Mouse (Mus musculus) MEL (cell line): ENCODE measurements around the gene Susd3. TPM values are rescaled to one million over a fixed set of nuclear protein-coding genes. Genes with fewer than 3 reads are reported as not detected.
A peak's percentile ranks its signal among the peaks of the same experiment; 100 is the strongest.

Source experiments
- DNase-seq: peaks from one replicate; pipeline ENCODE4 v3.0.0; 2011; ENCODE audit warnings: low read depth, low spot score
- H3K27ac ChIP-seq: 2 replicates; pipeline ENCODE4 v1.5.1; 2012; ENCODE audit warnings: low read depth, mild to moderate bottlenecking, control low read depth, low read length, moderate library complexity; ENCODE audit not compliant: control insufficient read depth
- H3K27me3 ChIP-seq, 2 experiments: fragments of 150-350 bp in 1 of 2; sonication (generic) in 1 of 2; 2 replicates each; pipeline ENCODE4 v1.6.1; 2012; ENCODE audit warnings: low read length in 2 of 2, mild to moderate bottlenecking in 2 of 2, improper control_type of control experiment in 1 of 2, moderate library complexity in 1 of 2; ENCODE audit not compliant: insufficient read depth in 2 of 2, control insufficient read depth in 1 of 2
- H3K36me3 ChIP-seq, 2 experiments: 2 replicates each; pipeline ENCODE4 v1.6.1; 2012 to 2014; ENCODE audit warnings: low read length in 2 of 2, improper control_type of control experiment in 1 of 2, inconsistent platforms in 1 of 2, mild to moderate bottlenecking in 1 of 2; ENCODE audit not compliant: insufficient read depth in 2 of 2, control insufficient read depth in 1 of 2
- H3K4me1 ChIP-seq, 2 experiments: fragments of 150-350 bp in 1 of 2; sonication (generic) in 1 of 2; 2 replicates each; pipeline ENCODE4 v1.6.1; 2012; ENCODE audit warnings: low read length in 2 of 2, improper control_type of control experiment in 1 of 2, mild to moderate bottlenecking in 1 of 2; ENCODE audit not compliant: insufficient read depth in 2 of 2, control insufficient read depth in 1 of 2
- H3K4me3 ChIP-seq, 2 experiments: fragments of 150-350 bp in 1 of 2; sonication (generic) in 1 of 2; 2 replicates each; pipeline ENCODE4 v1.5.1; 2012; ENCODE audit warnings: low read depth in 2 of 2, low read length in 2 of 2, mild to moderate bottlenecking in 2 of 2, moderate library complexity in 2 of 2, control low read depth in 1 of 2, improper control_type of control experiment in 1 of 2; ENCODE audit not compliant: control insufficient read depth in 1 of 2, insufficient read depth in 1 of 2
- H3K79me2 ChIP-seq: 2 replicates; pipeline ENCODE4 v1.6.1; 2012; ENCODE audit warnings: mild to moderate bottlenecking, low read length, moderate library complexity; ENCODE audit not compliant: control insufficient read depth, poor library complexity, insufficient read depth
- H3K9ac ChIP-seq: 2 replicates; pipeline ENCODE4 v1.6.1; 2012; ENCODE audit warnings: low read depth, mild to moderate bottlenecking, control low read depth, low read length, moderate library complexity; ENCODE audit not compliant: control insufficient read depth, poor library complexity, severe bottlenecking
- H3K9me3 ChIP-seq: fragments of 150-350 bp; sonication (generic); replicated peaks from 2 replicates; pipeline ENCODE4 v1.6.1; 2012; ENCODE audit warnings: mild to moderate bottlenecking, low read length, improper control_type of control experiment, moderate library complexity; ENCODE audit not compliant: insufficient read depth
- BHLHE40 ChIP-seq: IDR thresholded peaks from 2 replicates; pipeline ENCODE4 v1.6.1; 2012; ENCODE audit warnings: low read depth, mild to moderate bottlenecking, inconsistent platforms, low read length, improper control_type of control experiment, borderline replicate concordance
- CHD1 ChIP-seq: IDR thresholded peaks from 2 replicates; pipeline ENCODE4 v1.6.1; 2012; ENCODE audit warnings: low read depth, mild to moderate bottlenecking, inconsistent platforms, low read length, improper control_type of control experiment
- CHD2 ChIP-seq: IDR thresholded peaks from 2 replicates; pipeline ENCODE4 v1.6.1; 2011; ENCODE audit warnings: low read length, improper control_type of control experiment
- CTCF ChIP-seq, 3 experiments: IDR thresholded peaks in 2 of 3; conservative IDR thresholded peaks in 1 of 3; 2 replicates each; pipeline ENCODE4 v1.5.1; 2011 to 2012; ENCODE audit warnings: low read length in 3 of 3, low read depth in 2 of 3, mild to moderate bottlenecking in 2 of 3, improper control_type of control experiment in 1 of 3, inconsistent platforms in 1 of 3, mixed read lengths in 1 of 3, moderate library complexity in 1 of 3; ENCODE audit not compliant: control insufficient read depth in 1 of 3, insufficient read depth in 1 of 3, poor library complexity in 1 of 3, severe bottlenecking in 1 of 3
- E2F4 ChIP-seq: IDR thresholded peaks from 2 replicates; pipeline ENCODE4 v1.6.1; 2011; ENCODE audit warnings: low read depth, low read length, improper control_type of control experiment, borderline replicate concordance
- EP300 ChIP-seq, 2 experiments: IDR thresholded peaks; 2 replicates each; pipeline ENCODE4 v1.6.1; 2011; ENCODE audit warnings: improper control_type of control experiment in 2 of 2, low read length in 2 of 2, low read depth in 1 of 2, mild to moderate bottlenecking in 1 of 2
- GABPA ChIP-seq: IDR thresholded peaks from 2 replicates; pipeline ENCODE4 v1.6.1; 2012; ENCODE audit warnings: low read depth, mild to moderate bottlenecking, inconsistent platforms, low read length, improper control_type of control experiment, moderate library complexity
- GATA1 ChIP-seq: IDR thresholded peaks from 2 replicates; pipeline ENCODE4 v1.6.1; 2011; ENCODE audit warnings: low read depth, low read length, improper control_type of control experiment
- HCFC1 ChIP-seq: IDR thresholded peaks from 2 replicates; pipeline ENCODE4 v1.6.1; 2012; ENCODE audit warnings: low read depth, mild to moderate bottlenecking, inconsistent platforms, low read length, improper control_type of control experiment, moderate library complexity
- JUND ChIP-seq: IDR thresholded peaks from 2 replicates; pipeline ENCODE4 v1.6.1; 2011; ENCODE audit warnings: low read depth, mild to moderate bottlenecking, improper control_type of control experiment, low read length
- MAFK ChIP-seq: IDR thresholded peaks from 2 replicates; pipeline ENCODE4 v1.6.1; 2011; ENCODE audit warnings: low read depth, mild to moderate bottlenecking, low read length, improper control_type of control experiment, borderline replicate concordance
- MAX ChIP-seq: IDR thresholded peaks from 2 replicates; pipeline ENCODE4 v1.6.1; 2011; ENCODE audit warnings: low read length, improper control_type of control experiment
- MYB ChIP-seq: IDR thresholded peaks from 2 replicates; pipeline ENCODE4 v1.6.1; 2011; ENCODE audit warnings: mild to moderate bottlenecking, low read depth, low read length, improper control_type of control experiment
- MYC ChIP-seq: IDR thresholded peaks from 2 replicates; pipeline ENCODE4 v1.6.1; 2011; ENCODE audit warnings: low read depth, mild to moderate bottlenecking, low read length, improper control_type of control experiment, moderate library complexity
- NRF1 ChIP-seq: IDR thresholded peaks from 2 replicates; pipeline ENCODE4 v1.6.1; 2014; ENCODE audit warnings: low read depth, mild to moderate bottlenecking, inconsistent platforms, low read length, improper control_type of control experiment, moderate library complexity; ENCODE audit not compliant: poor library complexity, insufficient read depth, severe bottlenecking
- RAD21 ChIP-seq: IDR thresholded peaks from 2 replicates; pipeline ENCODE4 v1.6.1; 2011; ENCODE audit warnings: mild to moderate bottlenecking, low read depth, low read length, improper control_type of control experiment
- SIN3A ChIP-seq: IDR thresholded peaks from 2 replicates; pipeline ENCODE4 v1.6.1; 2012; ENCODE audit warnings: low read length, improper control_type of control experiment, inconsistent platforms
- SMC3 ChIP-seq: IDR thresholded peaks from 2 replicates; pipeline ENCODE4 v1.6.1; 2011; ENCODE audit warnings: low read depth, low read length, improper control_type of control experiment
- TAL1 ChIP-seq: IDR thresholded peaks from 2 replicates; pipeline ENCODE4 v1.6.1; 2012; ENCODE audit warnings: mild to moderate bottlenecking, inconsistent platforms, low read length, moderate library complexity, mixed read lengths
- TBP ChIP-seq: IDR thresholded peaks from 2 replicates; pipeline ENCODE4 v1.8.0; 2011; ENCODE audit warnings: low read depth, low read length, improper control_type of control experiment
- UBTF ChIP-seq: IDR thresholded peaks from 2 replicates; pipeline ENCODE4 v1.6.1; 2012; ENCODE audit warnings: low read depth, mild to moderate bottlenecking, inconsistent platforms, low read length, improper control_type of control experiment, moderate library complexity, borderline replicate concordance; ENCODE audit not compliant: insufficient read depth
- ZC3H11A ChIP-seq: IDR thresholded peaks from 2 replicates; pipeline ENCODE4 v1.6.1; 2012; ENCODE audit warnings: low read depth, mild to moderate bottlenecking, inconsistent platforms, low read length, improper control_type of control experiment
- ZNF384 ChIP-seq: IDR thresholded peaks from 2 replicates; pipeline ENCODE4 v1.6.1; 2012; ENCODE audit warnings: low read depth, mild to moderate bottlenecking, inconsistent platforms, low read length, improper control_type of control experiment
- polyA plus RNA-seq, 2 experiments: library from polyadenylated mRNA; stranded (reverse) in 1 of 2; unstranded in 1 of 2; fragments of >175 nt in 1 of 2; fragments of >200 nt in 1 of 2; gene quantifications; 2 replicates each; pipeline versions ENCODE4 v1.2.1 to v1.2.4; 2012; ENCODE audit warnings: low replicate concordance in 2 of 2, low read depth in 1 of 2; ENCODE audit not compliant: insufficient read length in 2 of 2, insufficient read depth in 1 of 2, missing spikeins in 1 of 2
- total RNA-seq: library from RNA; depleted of rRNA; stranded (reverse); fragments of 300-350 nt; gene quantifications from 2 replicates; pipeline ENCODE4 v1.2.3, GENCODE M21; 2012

The Susd3 gene
- total and polyA plus RNA-seq, 3 experiments = 10.8 to 16.2 TPM; not detected in 1

DNA sequence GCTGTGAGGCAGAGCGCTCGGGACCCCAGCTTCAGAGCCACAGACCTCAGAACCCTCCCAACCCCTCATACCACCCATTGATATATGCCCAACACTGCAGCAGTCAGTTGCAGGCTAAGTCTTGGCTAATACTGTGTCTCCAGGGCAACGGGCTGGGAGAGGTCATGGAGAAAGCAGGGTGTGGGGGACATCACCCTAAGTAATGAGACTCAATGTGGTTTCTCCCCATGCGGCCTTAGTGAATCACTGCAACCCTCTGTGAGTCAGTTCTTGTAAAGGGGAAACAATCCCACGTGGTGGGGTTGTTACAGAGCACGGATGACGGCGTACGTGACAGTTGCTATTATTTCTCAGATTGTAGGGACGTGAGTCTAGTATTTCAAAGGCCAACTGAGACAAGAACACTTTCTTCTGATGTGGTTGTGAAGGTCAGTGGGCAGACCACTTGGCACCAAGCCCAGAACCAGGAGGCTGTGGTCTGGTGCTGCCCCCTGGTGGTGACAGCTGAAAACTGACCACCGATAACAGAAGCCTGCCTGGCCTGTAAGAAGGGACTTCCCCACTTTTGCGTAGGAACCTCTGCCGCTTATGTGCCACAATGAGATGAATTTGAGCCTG is 43.0 kb downstream of the Susd3 start:
- DNase-seq = peak; percentile 75
- Histone ChIP-seq H3K36me3 (no peaks in the 10 kb centered on the region), H3K4me3 (no peak overlapping the region), H3K9me3 (no peaks in the 10 kb centered on the region), H3K4me1 (no peaks in the 10 kb centered on the region; a peak in 1 of 4 replicates), H3K9ac (no peak overlapping the region), H3K27ac (no peak overlapping the region), H3K79me2 (no peaks in the 10 kb centered on the region), H3K27me3 (no peaks in the 10 kb centered on the region)
- TF ChIP-seq EP300 (IDR thresholded peaks at IDR 0.05; ENCODE audit: low read depth in 1 of 2, low read length in 2 of 2) (0 out of 4 replicates have a peak, but pooled peaks of 1 of the 2 experiments have one; percentile 7), ZNF384 (no peak), GATA1 (peak; percentile 57), SMC3 (peak; percentile 63), ZC3H11A (peak; percentile 54), TAL1 (no peak), RAD21 (peak; percentile 68), TBP (no peak), SIN3A (peak; percentile 34; the same call in 1 of the 2 replicates), NRF1 (no peak), HCFC1 (0 out of 2 replicates have a peak, but pooled peaks have one; percentile 30), JUND (no peak), CHD2 (no peak), MAX (no peak), UBTF (no peak), MYC (0 out of 2 replicates have a peak, but pooled peaks have one; percentile 35), CTCF (IDR thresholded peaks at IDR 0.05 in 2 of 3, conservative IDR thresholded peaks at IDR 0.05 in 1 of 3; ENCODE audit: control insufficient read depth in 1 of 3, insufficient read depth in 1 of 3, low read depth in 2 of 3, low read length in 3 of 3, poor library complexity in 1 of 3, severe bottlenecking in 1 of 3) (peak; percentile 79 to 96 (median 91)), CHD1 (no peak)

DNA sequence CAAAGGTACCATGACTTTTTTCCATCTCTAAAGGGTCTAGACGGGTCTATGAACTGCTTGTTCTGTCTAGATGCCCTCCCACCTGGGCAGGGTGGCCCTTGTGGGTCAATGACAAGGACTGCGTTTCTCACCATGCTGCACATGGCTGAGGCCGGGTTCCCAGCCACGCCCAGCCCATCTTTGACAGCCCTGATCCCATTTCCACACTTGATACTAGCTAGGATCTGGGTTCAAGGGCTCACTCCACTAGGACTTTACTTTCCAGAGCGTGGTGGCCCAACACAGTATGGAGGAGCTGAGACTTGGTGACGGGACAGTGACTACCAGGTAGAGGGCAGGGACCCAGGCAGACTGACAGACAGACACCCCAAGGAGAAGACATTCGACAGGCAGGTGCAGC is 46.0 kb downstream of the Susd3 start:
- no peak overlapping the region for H3K27ac ChIP-seq
- no peaks in the 10 kb centered on the region for H3K27me3 ChIP-seq
- H3K9ac ChIP-seq = no peak overlapping the region
- no peak for DNase-seq
- H3K9me3 ChIP-seq = no peaks in the 10 kb centered on the region
- no peaks in the 10 kb centered on the region for H3K79me2 ChIP-seq
- H3K4me3 ChIP-seq = no peak overlapping the region
- no peaks in the 10 kb centered on the region for H3K36me3 ChIP-seq
- TF ChIP-seq UBTF = no peak
- TF ChIP-seq EP300 (IDR thresholded peaks at IDR 0.05; ENCODE audit: low read depth in 1 of 2, low read length in 2 of 2) = no peak
- TF ChIP-seq GABPA = no peak
- TF ChIP-seq BHLHE40 = no peak
- TF ChIP-seq SIN3A = no peak
- TF ChIP-seq MYB = no peak
- TF ChIP-seq E2F4 = no peak
- no peak for TF ChIP-seq ZNF384
- no peak for TF ChIP-seq MAX
- no peak for TF ChIP-seq MAFK
- no peak for TF ChIP-seq SMC3
- no peaks in the 10 kb centered on the region for H3K4me1 ChIP-seq
